Mouse (Mus musculus) bone marrow, adult 2 months (tissue): ENCODE results near the gene Scaf4.

Source experiments
- CTCF ChIP-seq: fragments of 200-500 bp; IDR thresholded peaks from 2 replicates; pipeline ENCODE4 v1.5.1; 2011; ENCODE audit warnings: low read length, control low read depth; ENCODE audit not compliant: control insufficient read depth, insufficient read depth
- POLR2A ChIP-seq: fragments of 200-500 bp; IDR thresholded peaks from 2 replicates; pipeline ENCODE4 v1.6.1; 2011; ENCODE audit warnings: low read depth, mild to moderate bottlenecking, control low read depth, low read length, borderline replicate concordance; ENCODE audit not compliant: control insufficient read depth

- TF ChIP-seq POLR2A (no peak), CTCF (no peak)
Observed at GRCm38 (mm10) chr16:90260097-90260496, 24.2 kb downstream of the Scaf4 start.
